Mouse (Mus musculus) ovary, postnatal 36 days (tissue): ENCODE measurements around the gene Tnfrsf17.
"Not testable (repeated sequence)": the region's sequence is repeated elsewhere in the genome, so short reads cannot be mapped to it uniquely, and the experiment has no call there.

Source experiments
- DNase-seq: peaks from one replicate; pipeline ENCODE4 v3.0.0; 2022; ENCODE audit warnings: low spot score, mixed read lengths

Gene Tnfrsf17

DNA sequence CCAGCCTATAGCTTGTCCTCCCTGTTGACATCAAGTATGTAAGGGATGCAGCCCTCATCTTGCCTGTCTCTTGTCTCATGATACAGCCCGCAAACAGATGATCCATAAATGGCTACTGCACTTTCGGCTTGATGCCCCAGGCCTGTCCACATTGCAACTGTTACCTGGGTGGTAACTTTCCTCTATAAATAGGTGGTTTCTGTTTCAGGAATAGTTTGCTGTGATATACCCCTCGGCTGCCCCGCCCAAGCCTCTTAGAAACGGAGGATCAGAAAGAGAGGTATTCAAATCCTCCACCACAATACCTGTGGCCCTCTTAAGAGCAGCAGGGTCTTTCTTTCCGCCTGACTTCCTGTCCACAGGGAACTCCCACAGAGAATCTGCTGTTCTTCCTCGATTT lies at the start of gene Tnfrsf17:
Tnfrsf17 (plus strand) TSS at position 301 of the 400 bp plus-strand sequence.
- DNase-seq = no peak

DNA sequence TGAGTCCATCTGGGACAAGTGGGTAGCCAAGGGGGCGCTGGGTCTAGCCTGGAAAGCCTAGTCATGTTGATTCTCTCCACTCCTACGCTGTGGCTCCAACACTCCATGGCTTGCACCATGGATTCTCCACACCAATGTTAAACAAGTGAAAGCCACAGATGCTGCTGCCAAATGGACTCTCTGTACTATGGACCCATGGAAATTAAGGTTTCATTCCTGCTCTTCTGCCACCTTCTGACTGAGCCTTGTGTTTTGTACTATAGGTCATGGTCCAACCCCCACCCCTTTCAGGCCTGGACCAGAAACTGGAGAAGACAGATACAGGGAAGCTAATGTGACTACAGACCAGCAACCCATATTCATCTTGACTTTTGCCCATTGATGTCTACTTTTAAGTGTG lies 47.1 kb upstream of the Tnfrsf17 start:
- DNase-seq = no peak

DNA sequence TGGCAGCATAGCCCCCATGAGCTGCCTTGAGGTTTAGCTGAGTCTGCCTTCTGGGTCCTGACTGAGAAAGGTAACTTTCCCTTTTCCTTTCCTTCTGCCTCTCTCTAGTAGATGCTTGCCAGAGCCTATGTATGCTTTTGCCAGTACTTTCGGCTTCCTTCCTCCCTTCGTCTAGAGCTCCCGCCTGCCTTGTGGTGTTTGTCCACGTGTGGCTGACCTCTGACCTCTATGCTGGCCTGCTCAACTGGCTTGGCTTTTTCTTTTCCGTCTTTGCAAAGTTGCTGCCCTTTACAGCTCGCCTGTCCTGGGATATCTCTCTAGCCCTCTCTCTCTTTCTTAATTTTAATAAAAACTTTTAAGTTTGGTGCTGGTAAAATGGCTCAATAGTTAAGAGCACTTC lies 43.8 kb upstream of the Tnfrsf17 start:
- DNase-seq = no peak

DNA sequence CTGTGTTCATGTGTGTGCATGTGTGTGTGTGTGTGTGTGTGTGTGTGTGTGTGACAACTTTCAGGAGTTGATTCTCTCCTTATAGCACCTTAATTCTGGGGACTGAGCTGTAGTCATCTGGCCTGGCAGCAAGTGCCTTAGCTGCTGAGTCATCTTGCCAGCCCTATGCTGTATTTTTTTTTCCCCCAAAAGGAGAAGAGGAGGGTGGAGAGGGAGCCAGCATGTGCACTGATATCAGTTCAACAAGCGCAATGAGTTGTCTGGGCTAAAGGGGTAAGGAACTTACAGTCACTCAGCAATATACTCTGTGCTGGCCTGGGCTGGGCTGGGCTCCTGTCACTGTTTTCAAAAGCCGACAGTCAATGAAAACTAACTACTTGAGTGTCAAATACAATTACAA lies 43.0 kb upstream of the Tnfrsf17 start:
- DNase-seq = no peak

DNA sequence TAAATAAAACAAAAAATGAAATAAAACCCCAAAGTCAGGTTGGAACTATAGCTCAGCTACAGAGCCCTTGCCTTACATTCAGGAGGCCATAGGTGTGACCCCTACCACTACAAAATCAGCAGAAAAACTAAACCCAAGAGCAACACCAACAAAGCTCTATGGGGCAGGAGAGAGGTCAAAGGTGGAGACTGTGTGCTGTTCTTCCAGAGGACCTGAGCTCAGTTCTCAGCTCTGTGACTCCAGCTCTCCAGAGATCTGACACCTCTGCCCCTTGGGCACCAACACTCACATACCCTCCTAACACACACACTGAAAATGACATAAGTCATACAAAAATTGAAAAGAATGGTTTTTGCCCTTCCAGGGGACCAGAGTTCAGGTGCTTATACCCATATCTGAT lies 42.5 kb upstream of the Tnfrsf17 start:
- DNase-seq = no peak

DNA sequence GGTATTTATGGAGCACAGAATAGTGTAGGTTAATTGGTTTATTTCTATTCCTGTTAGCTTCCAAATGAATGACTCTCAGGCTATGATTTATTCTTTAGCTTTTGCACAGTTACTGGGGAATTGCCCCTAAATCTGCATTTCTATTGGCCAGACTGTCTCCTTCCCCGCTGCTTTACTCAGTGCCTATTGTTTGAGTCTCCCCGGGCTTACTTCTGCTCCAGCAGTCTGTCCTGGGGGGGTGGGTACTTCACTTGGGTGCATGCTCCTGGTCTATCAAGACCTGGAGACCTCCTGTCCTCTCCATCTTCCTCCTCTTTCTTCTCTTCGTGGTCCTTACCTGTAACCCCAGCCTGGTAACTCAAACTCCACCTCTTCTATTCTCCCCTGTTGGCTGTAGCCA lies 36.7 kb upstream of the Tnfrsf17 start:
- no peak for DNase-seq

DNA sequence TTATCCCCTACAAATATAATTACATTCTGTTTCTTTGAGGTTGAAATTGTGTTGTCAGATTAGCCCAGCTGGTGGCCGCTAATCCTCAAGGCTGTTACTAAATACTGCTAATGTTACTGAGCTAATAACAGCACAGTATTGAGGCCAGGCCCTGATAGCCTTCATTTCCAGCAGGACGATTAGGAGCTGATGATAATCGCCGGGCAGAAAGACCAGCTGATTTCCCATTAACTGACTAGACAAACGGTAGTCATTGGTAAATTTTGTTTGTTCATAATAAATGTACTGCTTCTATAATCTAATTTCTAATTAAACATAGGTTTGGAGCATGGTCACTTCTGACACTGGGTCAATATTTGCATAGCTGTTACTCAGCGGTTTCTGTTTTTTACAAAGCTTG lies 34.8 kb upstream of the Tnfrsf17 start:
- no peak for DNase-seq

DNA sequence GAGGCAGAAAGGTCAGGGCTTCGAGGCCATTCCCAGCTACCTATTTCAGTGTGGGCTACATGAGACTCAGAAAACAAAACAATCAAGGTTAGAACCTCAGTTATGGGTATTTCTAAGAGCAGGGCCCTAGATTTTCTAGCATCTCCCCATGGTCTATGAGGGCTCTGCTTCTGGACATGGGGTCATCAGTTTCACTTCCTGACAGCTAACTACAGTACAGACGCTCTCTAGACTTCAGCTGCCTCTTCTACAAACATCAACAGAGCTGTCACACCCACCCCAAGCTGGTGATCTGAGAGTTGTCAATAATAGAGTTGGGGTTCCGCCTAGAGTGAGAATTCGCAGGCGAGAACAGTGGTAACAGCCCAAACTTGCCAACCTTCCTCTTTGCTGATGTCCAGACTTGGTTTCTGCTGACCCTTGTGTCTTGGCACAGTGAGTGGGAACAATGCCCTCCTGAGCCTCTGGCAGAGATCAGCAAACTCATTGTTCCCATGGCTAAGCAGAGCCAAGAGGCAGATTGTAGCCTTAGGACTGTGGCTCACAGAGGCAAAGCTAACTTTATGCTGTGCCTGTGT lies 30.9 kb upstream of the Tnfrsf17 start:
- no peak for DNase-seq

DNA sequence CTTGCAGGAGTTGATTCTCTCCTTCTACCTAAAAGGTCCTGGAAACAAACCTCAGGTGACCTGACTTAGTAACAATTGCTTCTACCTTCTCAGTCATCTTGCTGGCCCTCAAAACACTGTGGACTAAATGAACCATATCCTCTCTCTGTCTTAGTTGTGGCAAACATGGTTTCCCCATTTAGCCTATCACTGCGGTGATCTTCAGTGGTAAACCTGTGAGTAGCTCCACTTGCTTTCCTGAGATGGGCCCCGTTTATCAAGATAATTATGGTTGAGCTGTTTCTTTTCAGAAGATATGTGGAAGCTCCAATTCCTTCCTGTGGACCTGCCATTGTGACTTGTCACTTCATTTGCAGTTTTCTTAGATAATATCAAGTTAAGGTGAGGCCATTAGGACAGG lies 28.7 kb upstream of the Tnfrsf17 start:
- DNase-seq = no peak

DNA sequence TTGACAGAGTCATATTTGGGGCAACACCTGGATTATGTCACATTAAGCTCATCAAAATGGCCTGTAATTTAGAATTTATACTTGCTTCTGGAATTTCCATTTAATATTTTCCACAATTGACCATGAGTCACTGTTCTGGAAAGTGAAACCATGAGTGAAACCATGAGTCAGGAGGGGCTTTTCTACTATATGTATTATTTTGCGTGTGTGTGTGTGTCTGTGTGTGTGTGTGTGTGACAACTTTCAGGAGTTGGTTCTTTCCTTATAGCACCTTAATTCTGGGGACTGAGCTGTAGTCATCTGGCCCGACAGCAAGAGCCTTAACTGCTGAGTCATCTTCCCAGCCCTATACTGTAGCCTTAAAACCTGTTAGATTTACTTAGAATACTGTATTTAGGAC lies 27.7 kb upstream of the Tnfrsf17 start:
- DNase-seq = no peak

DNA sequence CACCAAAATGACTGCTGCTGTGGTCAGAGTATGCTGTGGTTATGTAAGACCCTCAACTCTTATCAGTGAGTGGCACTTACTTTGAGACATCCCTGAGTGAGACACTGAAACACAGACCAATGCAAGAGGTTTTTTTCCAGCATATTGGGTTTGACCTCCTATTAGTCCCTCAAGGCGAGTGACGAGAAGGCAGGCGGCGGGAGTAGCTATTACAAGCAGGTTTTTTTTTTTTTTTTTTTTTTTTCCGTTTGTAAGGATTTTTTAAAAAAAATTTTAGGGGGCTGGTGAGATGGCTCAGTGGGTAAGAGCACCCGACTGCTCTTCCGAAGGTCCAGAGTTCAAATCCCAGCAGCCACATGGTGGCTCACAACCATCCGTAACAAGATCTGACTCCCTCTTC lies 24.7 kb upstream of the Tnfrsf17 start:
- not testable (repeated sequence) for DNase-seq

DNA sequence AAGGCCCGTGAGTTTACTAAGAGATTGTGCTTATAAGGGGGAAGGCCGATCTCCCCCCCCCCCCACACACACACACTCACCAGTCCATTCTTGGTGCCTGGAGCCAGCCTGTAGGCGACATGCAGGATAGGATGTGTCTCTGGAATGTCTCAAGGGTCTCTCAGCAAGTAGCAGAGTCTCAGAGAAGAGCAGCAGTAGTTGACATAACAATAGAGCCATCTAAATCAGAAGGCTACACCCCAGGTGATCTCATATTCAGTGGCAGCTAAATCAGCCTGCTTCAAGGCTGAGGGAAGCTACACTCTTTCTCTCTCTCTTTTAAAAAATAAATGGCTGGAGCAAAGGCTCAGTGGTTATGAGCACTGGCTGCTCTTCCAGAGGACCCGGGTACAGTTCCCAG lies 18.0 kb upstream of the Tnfrsf17 start:
- not testable (repeated sequence) for DNase-seq

DNA sequence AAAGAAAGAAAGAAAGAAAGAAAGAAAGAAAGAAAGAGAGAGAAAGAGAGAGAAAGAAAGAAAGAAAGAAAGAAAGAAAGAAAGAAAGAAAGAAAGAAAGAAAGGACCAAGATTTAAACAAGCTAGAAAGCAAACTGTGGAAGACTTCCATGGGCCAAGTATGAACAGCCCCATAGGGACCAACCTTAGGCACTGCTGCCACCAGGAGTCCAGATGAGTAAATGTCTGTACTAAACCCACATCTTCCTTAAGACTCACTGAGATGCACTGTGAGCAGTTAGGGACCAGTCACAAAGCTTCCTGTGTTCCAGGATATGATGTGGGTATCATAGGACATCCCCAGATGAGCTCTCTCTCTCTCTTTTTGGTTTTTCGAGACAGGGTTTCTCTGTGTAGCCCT lies 15.9 kb upstream of the Tnfrsf17 start:
- DNase-seq = peak; percentile 17

DNA sequence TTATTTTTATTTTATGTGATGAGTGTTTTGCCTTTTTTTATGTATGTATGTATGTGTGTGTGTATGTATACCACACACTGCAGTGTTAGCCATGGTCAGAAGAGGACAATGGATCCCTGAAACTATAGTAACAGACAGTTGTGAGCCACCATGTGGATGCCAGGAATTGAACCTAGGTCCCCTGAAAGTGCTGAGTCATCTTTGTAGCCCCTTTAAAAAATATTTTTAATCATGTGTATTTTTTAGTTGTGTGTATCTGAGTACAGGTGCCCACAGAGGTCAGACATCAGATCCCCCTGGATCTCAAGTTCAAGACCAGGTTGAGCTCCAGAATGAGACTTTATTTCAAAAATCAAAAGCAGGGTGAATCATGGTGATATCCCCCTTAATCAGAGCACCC lies 9.9 kb upstream of the Tnfrsf17 start:
- no peak for DNase-seq

DNA sequence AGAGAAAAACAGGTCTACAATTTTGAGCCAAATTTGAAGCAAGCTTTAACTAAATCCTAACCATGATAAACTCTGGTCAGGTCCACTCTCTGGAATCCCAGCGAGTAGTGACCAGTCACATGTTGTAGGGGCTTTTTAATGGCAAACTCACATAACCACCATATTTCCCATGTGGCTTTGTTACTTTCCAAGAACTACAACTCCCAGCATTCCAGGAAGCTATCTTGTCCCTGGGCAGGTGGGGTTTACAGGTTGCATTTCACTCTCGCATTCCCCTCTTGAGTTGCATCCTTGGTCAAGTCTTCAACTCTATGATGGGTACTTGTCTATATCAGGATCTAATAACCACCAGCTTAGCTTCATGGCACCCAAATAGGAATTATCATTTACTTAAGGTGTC lies 8.1 kb upstream of the Tnfrsf17 start:
- no peak for DNase-seq

DNA sequence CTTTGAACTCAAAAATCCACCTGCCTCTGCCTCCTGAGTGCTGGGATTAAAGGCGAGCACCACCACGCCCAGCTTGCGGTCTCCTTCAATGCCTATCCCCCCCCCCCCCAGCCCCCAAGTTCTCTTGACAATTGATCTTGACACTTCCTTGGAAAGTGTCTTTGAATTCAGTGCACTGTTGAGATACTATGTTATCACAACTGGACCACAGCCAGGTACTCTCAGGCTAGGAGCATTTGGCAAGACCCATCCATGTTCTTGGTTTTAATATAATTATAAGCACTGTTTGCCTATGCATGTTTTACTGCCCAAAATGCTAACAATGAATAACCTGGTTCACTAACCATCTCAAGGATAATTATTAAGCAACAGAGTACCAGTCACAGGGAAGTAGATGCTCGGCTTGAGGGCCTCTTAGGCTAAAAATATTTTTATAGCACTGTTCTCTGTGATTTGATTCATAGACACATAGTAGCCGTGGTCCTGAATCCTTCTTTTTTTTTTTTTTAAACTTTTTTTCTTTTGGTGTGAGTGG lies 2.2 kb downstream of the Tnfrsf17 start:
- DNase-seq = no peak

DNA sequence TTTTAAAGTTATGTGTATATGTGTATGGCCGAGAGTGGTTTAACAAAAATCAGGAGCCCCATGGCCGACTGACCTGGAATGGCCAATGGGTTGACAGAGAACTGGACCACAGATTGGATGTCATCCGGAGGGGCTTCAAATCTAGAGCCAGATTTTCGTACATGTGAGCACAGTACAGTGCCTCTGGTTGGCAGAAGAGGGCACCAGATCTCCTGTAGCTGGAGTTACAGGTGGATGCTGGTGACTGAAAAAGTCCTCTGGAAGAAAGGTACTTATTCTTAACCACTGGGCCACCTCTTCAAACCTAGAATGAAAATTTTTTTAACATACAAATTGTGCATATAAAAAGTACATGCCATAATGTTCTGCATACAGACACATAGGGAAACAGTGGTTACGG lies 3.1 kb downstream of the Tnfrsf17 start:
- no peak for DNase-seq

DNA sequence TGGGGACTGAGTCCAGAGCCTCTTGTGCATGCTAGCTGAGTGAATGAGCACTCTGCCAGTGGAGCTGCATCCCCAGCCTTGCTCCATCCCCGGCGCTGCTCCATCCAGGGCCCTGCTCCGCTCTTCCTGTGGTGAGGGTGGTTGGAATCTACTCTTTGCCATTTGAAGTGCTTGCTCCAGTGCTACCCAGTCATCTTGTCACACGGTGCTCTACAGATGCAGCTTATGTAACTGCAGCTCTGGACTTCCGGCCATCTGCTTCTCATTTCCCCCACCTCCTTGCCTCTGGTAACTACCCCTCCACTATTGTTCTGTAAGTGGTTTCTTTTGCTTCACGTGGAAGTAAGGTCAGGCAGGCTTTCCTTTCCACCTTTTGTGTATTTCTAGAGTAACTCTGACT lies 3.7 kb downstream of the Tnfrsf17 start:
- DNase-seq = no peak

DNA sequence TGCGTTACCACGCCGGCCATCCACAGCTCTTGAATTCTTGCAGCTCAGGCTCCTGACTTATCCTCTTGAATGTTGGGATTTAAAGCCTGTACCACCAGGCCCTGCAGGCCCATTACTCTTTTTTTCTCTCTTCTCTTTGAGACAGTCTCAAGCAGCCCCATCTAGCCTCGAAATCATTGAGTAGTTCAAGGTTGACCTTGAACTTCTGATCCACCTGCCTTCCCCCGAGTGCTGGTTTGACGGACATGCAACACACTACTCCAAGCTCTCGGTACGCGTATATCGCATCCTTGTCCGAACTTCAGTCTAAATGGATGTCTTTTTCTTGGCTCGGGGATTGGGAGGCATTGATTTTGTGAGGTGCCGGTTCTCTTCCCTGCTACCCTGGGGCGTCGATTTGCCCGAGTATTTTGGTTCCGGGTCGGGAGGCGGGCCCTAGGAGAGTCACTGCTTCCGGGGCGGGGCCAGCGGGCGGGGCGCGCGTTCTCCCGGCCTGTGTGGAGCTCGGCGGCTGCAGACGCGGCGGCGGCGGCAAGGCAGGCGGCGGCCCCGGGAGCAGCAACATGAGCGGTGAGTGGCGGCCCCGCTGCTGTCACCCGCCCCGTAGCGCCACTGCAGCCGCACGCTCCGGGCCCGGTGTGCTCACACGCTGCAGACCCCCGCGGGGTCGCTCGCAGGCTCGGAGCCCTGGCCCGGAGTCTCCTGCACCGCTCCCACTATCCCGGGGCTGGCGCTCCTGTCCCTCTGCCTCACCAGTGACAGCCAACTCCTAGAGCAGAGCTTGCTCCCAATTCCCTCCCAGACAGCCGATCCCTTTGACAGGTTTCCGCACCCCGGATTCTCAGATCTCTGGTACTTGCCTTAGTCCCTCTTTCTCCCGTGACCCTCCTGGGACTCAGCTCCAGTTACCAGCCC lies 9.1 kb downstream of the Tnfrsf17 start, which contains the start of gene Snx29:
Snx29 (plus strand) TSS at position 500 of the 915 bp plus-strand sequence.
- DNase-seq = peak; percentile 98

DNA sequence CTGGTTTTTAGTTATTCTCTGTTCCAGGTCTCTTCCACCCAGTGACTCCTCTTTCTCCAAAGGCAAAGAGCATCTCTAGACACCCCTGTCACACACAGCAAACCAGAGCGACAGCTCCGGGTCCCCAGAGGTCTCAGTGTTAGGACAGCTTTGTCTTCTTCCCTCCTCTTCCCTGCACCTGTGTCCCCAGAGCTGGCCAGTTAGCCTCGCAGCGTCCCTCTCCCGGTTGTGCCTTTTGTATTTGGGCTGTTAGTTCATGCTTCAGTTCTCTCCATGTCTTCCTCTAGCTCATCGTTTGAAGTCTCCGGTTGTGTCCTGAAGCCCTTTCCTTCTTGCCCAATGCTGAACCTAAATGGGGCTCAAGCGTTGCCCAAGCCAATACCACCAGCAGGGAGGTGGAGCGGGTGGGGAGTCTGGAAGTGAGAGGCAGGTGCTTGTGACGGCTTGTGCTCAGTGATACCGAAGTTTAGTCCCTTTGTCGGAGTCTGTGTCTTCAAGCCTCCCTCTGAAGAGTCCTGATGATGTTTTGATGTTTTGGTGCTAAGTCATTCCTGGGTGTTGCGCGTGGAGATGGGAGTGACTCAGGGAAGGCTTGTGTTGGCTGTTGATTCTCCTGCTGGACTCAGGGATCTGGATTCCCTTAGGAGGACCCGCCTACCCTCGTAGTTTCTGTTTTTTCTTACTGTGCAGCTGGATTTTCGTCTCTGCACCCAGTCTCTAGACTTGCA lies 9.9 kb downstream of the Tnfrsf17 start:
- DNase-seq = no peak

DNA sequence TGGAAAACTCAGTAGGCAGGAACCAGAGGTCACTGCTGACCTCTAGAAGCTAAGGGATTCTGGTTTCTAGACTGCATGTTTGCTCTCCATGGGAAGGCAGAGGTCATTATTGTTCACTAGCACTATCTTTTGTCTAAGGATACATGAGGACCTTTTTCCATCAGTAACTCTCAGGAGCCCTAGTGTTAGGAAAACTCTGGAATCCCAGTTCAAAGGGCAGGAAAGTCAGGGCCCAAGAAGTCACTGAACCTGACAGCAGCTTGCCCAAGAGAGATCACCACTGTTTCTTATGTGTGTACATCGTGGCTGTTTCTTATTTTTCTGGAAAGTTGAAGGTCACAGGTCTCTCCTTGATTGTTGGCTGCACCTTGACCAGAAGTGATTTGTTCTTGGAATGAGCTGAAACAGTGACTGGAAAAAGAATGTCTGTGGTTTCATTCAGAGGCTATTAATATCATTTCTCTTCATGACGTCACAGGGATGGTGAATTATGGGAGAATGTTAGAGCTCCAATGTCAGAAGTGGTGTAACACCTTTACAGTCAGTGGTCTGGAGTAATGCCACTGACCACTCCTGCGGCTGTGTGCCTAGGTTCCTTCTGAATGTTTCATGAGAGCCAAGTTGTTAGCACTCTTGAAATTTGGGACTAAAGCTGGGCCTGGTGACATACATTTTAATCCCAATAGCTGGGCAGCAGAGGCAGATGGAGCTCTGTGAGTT lies 16.6 kb downstream of the Tnfrsf17 start:
- DNase-seq = no peak

DNA sequence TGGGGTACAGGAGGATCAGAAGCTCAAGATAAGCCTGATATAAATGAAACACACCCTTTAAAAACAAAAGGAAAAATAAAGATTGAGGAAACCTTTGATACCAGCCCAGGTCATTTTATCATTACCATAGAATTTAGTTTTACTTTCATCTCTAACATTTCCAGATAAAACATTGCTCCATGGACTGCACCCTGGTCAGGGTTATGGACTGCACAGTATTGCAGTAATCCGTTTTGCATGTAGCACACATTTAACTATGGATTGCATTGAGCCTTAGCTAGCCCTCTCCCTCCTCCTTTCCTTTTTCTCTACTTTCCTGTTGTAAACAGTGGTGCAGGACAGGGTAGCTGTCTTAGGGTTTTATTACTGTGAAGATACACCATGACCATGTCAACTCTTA lies 17.4 kb downstream of the Tnfrsf17 start:
- no peak for DNase-seq
